Mouse (Mus musculus): ENCODE measurements at regions not wholly inside any gene's neighbourhood (a gene's known extent, or its start where the extent isn't known, plus 50 kb on each side); places are given as distances from the start of the nearest gene placed in this dataset.

GRCm38 (mm10) chr6:36058206-36058605 lies 329.7 kb upstream of the Chrm2 start:
- Histone ChIP-seq H3K4me3 (ENCODE audit: low read depth, low read length) (no peak overlapping the region), H3K27me3 (ENCODE audit: control insufficient read depth, insufficient read depth, low read length) (no peaks in the 10 kb centered on the region)

DNA sequence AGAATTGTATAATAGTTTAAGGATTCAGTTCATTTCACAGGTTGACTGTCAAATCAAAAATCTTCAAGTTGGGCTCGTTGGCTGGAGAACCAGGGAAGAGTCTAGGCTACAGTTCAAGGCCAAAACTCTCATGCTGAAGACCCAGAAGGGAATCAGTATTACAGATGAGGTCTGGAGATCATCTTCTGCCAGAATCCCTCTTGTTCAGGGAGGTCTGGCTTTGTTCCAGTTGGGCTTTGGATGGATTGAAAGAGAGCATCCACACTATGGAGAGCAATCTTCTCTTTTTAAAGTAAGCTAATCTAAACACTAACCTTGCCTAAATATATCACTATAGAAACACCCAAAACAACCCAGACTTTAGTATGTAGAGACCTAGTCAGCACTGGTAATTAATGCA lies 327.5 kb upstream of the Chrm2 start:
- Histone ChIP-seq H3K4me1 (ENCODE audit: control insufficient read depth, insufficient read depth, low read length) (no peaks in the 10 kb centered on the region), H3K27ac (ENCODE audit: low read depth, low read length) (no peak overlapping the region), H3K4me3 (ENCODE audit: low read depth, low read length) (no peak overlapping the region), H3K9me3 (ENCODE audit: control insufficient read depth, low read length) (no peaks in the 10 kb centered on the region), H3K36me3 (ENCODE audit: control insufficient read depth, insufficient read depth, low read length) (no peaks in the 10 kb centered on the region), H3K4me2 (ENCODE audit: low read depth) (no peak overlapping the region), H3K9ac (ENCODE audit: low read length) (no peak overlapping the region), H3K27me3 (ENCODE audit: control insufficient read depth, insufficient read depth, low read length) (no peaks in the 10 kb centered on the region)
- no peak for DNase-seq (ENCODE audit: low spot score)
- no peak for ATAC-seq (ENCODE audit: insufficient read depth, low FRiP score, low TSS enrichment)
- 84% methylated on average over 1 of the region's 1 CpGs for WGBS

More at GRCm38 (mm10) chr6:36058206-36058605, 329.7 kb upstream of the Chrm2 start:
- Histone ChIP-seq H3K9me3 (ENCODE audit: control insufficient read depth, low read length) (no peaks in the 10 kb centered on the region), H3K36me3 (ENCODE audit: control insufficient read depth, insufficient read depth, low read length) (no peaks in the 10 kb centered on the region), H3K27ac (ENCODE audit: low read depth, low read length) (no peak overlapping the region), H3K9ac (ENCODE audit: low read length) (no peak overlapping the region), H3K4me2 (ENCODE audit: low read depth) (no peak overlapping the region), H3K4me1 (ENCODE audit: control insufficient read depth, insufficient read depth, low read length) (no peaks in the 10 kb centered on the region)
- DNase-seq (ENCODE audit: low spot score) (no peak), ATAC-seq (ENCODE audit: insufficient read depth, low FRiP score, low TSS enrichment) (no peak)

GRCm38 (mm10) chr6:36064919-36065318 lies 323.0 kb upstream of the Chrm2 start:
- ATAC-seq (ENCODE audit: insufficient read depth, low FRiP score, low TSS enrichment) (no peak), DNase-seq (ENCODE audit: low spot score) (no peak)
- Histone ChIP-seq H3K36me3 (ENCODE audit: control insufficient read depth, insufficient read depth, low read length) (no peaks in the 10 kb centered on the region), H3K9ac (ENCODE audit: low read length) (no peak overlapping the region), H3K27me3 (ENCODE audit: control insufficient read depth, insufficient read depth, low read length) (no peaks in the 10 kb centered on the region), H3K4me3 (ENCODE audit: low read depth, low read length) (no peak overlapping the region), H3K9me3 (ENCODE audit: control insufficient read depth, low read length) (no peaks in the 10 kb centered on the region), H3K4me1 (ENCODE audit: control insufficient read depth, insufficient read depth, low read length) (no peaks in the 10 kb centered on the region), H3K4me2 (ENCODE audit: low read depth) (no peak overlapping the region), H3K27ac (ENCODE audit: low read depth, low read length) (no peak overlapping the region)
- WGBS, result 94% methylated on average over 1 of the region's 1 CpGs

DNA sequence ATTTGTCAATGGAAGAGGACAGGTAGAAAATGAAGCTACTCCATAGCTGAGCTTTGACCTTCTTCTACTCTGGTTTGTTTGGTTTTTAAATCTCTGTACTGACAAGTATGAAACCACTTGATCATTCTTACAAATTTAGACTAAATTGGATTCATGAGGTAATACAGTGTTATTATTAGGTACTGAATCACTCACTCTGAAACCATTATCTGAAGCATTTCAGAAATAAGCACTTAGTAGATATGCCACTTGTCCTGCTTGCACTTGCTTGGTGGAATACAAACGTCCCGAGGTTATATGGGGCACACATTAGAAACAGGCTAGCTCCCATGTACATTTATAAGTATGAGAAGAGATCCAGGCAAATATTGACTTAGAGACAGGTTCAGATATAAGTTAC lies 319.2 kb upstream of the Chrm2 start:
- Histone ChIP-seq H3K4me3 (ENCODE audit: low read depth, low read length) (no peak overlapping the region), H3K4me2 (ENCODE audit: low read depth) (no peak overlapping the region), H3K9ac (ENCODE audit: low read length) (no peak overlapping the region), H3K36me3 (ENCODE audit: control insufficient read depth, insufficient read depth, low read length) (no peaks in the 10 kb centered on the region), H3K27me3 (ENCODE audit: control insufficient read depth, insufficient read depth, low read length) (no peaks in the 10 kb centered on the region), H3K4me1 (ENCODE audit: control insufficient read depth, insufficient read depth, low read length) (no peaks in the 10 kb centered on the region), H3K27ac (ENCODE audit: low read depth, low read length) (no peak overlapping the region), H3K9me3 (ENCODE audit: control insufficient read depth, low read length) (no peaks in the 10 kb centered on the region)
- ATAC-seq (ENCODE audit: insufficient read depth, low FRiP score, low TSS enrichment), result no peak
- WGBS, result 85% methylated on average over 2 of the region's 2 CpGs
- DNase-seq (ENCODE audit: low spot score), result no peak

- Histone ChIP-seq H3K4me2 (ENCODE audit: low read depth) (no peak overlapping the region), H3K27me3 (ENCODE audit: control insufficient read depth, insufficient read depth, low read length) (no peaks in the 10 kb centered on the region), H3K4me1 (ENCODE audit: control insufficient read depth, insufficient read depth, low read length) (no peaks in the 10 kb centered on the region), H3K4me3 (ENCODE audit: low read depth, low read length) (no peak overlapping the region), H3K36me3 (ENCODE audit: control insufficient read depth, insufficient read depth, low read length) (no peaks in the 10 kb centered on the region), H3K9me3 (ENCODE audit: control insufficient read depth, low read length) (no peaks in the 10 kb centered on the region), H3K27ac (ENCODE audit: low read depth, low read length) (no peak overlapping the region), H3K9ac (ENCODE audit: low read length) (no peak overlapping the region)
- 75% methylated on average over 5 of the region's 5 CpGs for WGBS
- no peak for ATAC-seq (ENCODE audit: insufficient read depth, low FRiP score, low TSS enrichment)
- DNase-seq (ENCODE audit: low spot score), result no peak
These were observed 308.3 kb upstream of the Chrm2 start for GRCm38 (mm10) chr6:36079559-36079958.

DNA sequence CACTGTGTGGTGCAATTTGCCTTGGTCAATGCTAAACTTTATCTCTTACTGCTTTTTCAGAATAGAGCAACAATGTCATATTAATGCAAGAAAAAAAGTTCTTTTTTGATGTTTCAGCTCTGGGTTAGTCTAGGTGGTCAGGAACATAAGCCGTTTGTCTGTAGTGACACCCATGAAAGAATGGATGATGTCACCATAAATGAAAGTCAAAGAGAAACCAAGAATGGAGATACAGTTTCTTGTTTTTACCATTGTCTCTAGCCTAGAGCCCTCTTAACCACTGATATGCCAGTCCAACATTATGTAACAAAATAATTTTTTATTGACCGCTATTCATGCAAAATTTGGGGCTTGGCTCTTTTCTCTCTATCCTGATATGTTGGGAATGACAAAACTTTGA lies 294.3 kb upstream of the Chrm2 start:
- DNase-seq (ENCODE audit: low spot score) (no peak), ATAC-seq (ENCODE audit: insufficient read depth, low FRiP score, low TSS enrichment) (no peak)
- Histone ChIP-seq H3K4me3 (ENCODE audit: low read depth, low read length) (no peak overlapping the region), H3K4me1 (ENCODE audit: control insufficient read depth, insufficient read depth, low read length) (no peaks in the 10 kb centered on the region), H3K36me3 (ENCODE audit: control insufficient read depth, insufficient read depth, low read length) (no peaks in the 10 kb centered on the region), H3K9me3 (ENCODE audit: control insufficient read depth, low read length) (no peaks in the 10 kb centered on the region), H3K27ac (ENCODE audit: low read depth, low read length) (no peak overlapping the region), H3K27me3 (ENCODE audit: control insufficient read depth, insufficient read depth, low read length) (no peaks in the 10 kb centered on the region), H3K9ac (ENCODE audit: low read length) (no peak overlapping the region), H3K4me2 (ENCODE audit: low read depth) (no peak overlapping the region)
- 94% methylated on average over 2 of the region's 2 CpGs for WGBS

- no peak overlapping the region for H3K27ac ChIP-seq (ENCODE audit: low read depth, low read length)
- H3K4me1 ChIP-seq (ENCODE audit: control insufficient read depth, insufficient read depth, low read length), result no peaks in the 10 kb centered on the region
- no peaks in the 10 kb centered on the region for H3K36me3 ChIP-seq (ENCODE audit: control insufficient read depth, insufficient read depth, low read length)
- H3K9ac ChIP-seq (ENCODE audit: low read length), result no peak overlapping the region
- H3K9me3 ChIP-seq (ENCODE audit: control insufficient read depth, low read length), result no peaks in the 10 kb centered on the region
- ATAC-seq (ENCODE audit: insufficient read depth, low FRiP score, low TSS enrichment), result no peak
- no peak overlapping the region for H3K4me2 ChIP-seq (ENCODE audit: low read depth)
- H3K4me3 ChIP-seq (ENCODE audit: low read depth, low read length), result no peak overlapping the region
- 93% methylated on average over 1 of the region's 1 CpGs for WGBS
- DNase-seq (ENCODE audit: low spot score), result no peak
- no peaks in the 10 kb centered on the region for H3K27me3 ChIP-seq (ENCODE audit: control insufficient read depth, insufficient read depth, low read length)
These were observed 293.8 kb upstream of the Chrm2 start for GRCm38 (mm10) chr6:36094075-36094474.

DNA sequence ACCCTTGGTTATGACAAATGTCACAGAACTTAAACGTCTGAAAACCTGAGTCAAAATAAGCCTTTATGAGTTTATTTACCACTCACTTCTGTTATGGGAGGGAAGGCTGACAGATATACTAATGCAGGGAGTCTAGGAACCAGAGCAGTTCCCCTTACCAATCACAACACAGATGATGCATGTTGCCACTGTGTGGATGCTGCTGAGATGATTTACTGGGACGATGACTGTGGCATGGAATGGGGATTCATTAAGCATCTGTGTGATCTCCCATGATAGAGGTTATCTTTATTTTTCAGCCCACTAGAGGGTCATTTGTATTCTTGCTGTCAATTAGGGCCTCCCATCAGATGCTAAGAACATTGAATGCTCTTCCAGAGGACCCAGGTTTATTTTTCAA lies 290.5 kb upstream of the Chrm2 start:
- Histone ChIP-seq H3K9me3 (ENCODE audit: control insufficient read depth, low read length) (no peaks in the 10 kb centered on the region), H3K36me3 (ENCODE audit: control insufficient read depth, insufficient read depth, low read length) (no peaks in the 10 kb centered on the region), H3K9ac (ENCODE audit: low read length) (no peak overlapping the region), H3K4me1 (ENCODE audit: control insufficient read depth, insufficient read depth, low read length) (no peaks in the 10 kb centered on the region), H3K27ac (ENCODE audit: low read depth, low read length) (no peak overlapping the region), H3K27me3 (ENCODE audit: control insufficient read depth, insufficient read depth, low read length) (no peaks in the 10 kb centered on the region), H3K4me2 (ENCODE audit: low read depth) (no peak overlapping the region), H3K4me3 (ENCODE audit: low read depth, low read length) (no peak overlapping the region)
- ATAC-seq (ENCODE audit: insufficient read depth, low FRiP score, low TSS enrichment) (0 out of 2 replicates have a peak, but pooled peaks have one; percentile 41), DNase-seq (ENCODE audit: low spot score) (no peak)
- 68% methylated on average over 2 of the region's 2 CpGs for WGBS

DNA sequence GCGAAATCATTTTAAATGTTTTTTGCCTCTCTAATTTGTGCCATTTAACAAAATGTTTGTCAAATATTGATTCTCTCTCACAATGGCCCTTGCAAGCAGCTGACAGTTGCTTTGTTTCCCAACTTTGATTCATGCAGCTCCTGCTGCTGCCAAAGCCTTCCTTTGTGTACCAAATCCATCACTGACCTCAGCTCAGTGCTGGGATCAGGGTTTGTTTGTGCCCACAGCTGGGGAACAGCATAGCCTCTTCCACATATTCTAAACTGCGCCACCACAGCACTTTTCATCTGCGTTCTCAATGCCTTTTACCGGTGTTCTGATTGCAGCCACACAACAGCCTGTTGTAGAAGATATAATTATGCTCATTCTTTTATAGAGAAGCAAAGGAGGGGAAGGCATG lies 289.7 kb upstream of the Chrm2 start:
- ATAC-seq (ENCODE audit: insufficient read depth, low FRiP score, low TSS enrichment) (no peak), DNase-seq (ENCODE audit: low spot score) (peak; percentile 16)
- no peak overlapping the region for H3K4me2 ChIP-seq (ENCODE audit: low read depth)
- H3K4me3 ChIP-seq (ENCODE audit: low read depth, low read length), result no peak overlapping the region
- 55% methylated on average over 4 of the region's 4 CpGs for WGBS
- no peaks in the 10 kb centered on the region for H3K9me3 ChIP-seq (ENCODE audit: control insufficient read depth, low read length)
- no peaks in the 10 kb centered on the region for H3K4me1 ChIP-seq (ENCODE audit: control insufficient read depth, insufficient read depth, low read length)
- no peaks in the 10 kb centered on the region for H3K27me3 ChIP-seq (ENCODE audit: control insufficient read depth, insufficient read depth, low read length)
- no peaks in the 10 kb centered on the region for H3K36me3 ChIP-seq (ENCODE audit: control insufficient read depth, insufficient read depth, low read length)
- H3K9ac ChIP-seq (ENCODE audit: low read length), result no peak overlapping the region
- H3K27ac ChIP-seq (ENCODE audit: low read depth, low read length), result no peak overlapping the region

All from neural tube, embryonic 11.5 days (tissue).